Mouse (Mus musculus) hindbrain, embryonic 12.5 days (tissue): ENCODE measurements around the gene Cul5. TPM values are rescaled to one million over a fixed set of nuclear protein-coding genes. Genes with fewer than 3 reads are reported as not detected.

ENCODE experiments used
- ATAC-seq: fragments of 200-750 bp; cut with Nextera tagmentation; 2 replicates; pipeline ENCODE4 v1.8.0; 2017; ENCODE audit warnings: moderate TSS enrichment; ENCODE audit not compliant: low FRiP score
- H3K27ac ChIP-seq: fragments of 300-500 bp; sonication (generic); 2 replicates; pipeline ENCODE4 v1.5.1; 2016; ENCODE audit warnings: mild to moderate bottlenecking
- H3K27me3 ChIP-seq: fragments of 300-500 bp; sonication (generic); 2 replicates; pipeline ENCODE4 v1.6.1; 2016; ENCODE audit warnings: mild to moderate bottlenecking
- H3K36me3 ChIP-seq: fragments of 300-500 bp; sonication (generic); 2 replicates; pipeline ENCODE4 v1.6.1; 2016; ENCODE audit warnings: mild to moderate bottlenecking
- H3K4me1 ChIP-seq: fragments of 300-500 bp; sonication (generic); 2 replicates; pipeline ENCODE4 v1.6.1; 2016
- H3K4me2 ChIP-seq: fragments of 300-500 bp; sonication (generic); replicated peaks from 2 replicates; pipeline ENCODE4 v1.6.1; 2016; ENCODE audit warnings: mild to moderate bottlenecking
- H3K4me3 ChIP-seq: fragments of 300-500 bp; sonication (generic); 2 replicates; pipeline ENCODE4 v1.5.1; 2016; ENCODE audit warnings: mild to moderate bottlenecking
- H3K9ac ChIP-seq: fragments of 300-500 bp; sonication (generic); 2 replicates; pipeline ENCODE4 v1.6.1; 2016; ENCODE audit warnings: mild to moderate bottlenecking, moderate library complexity
- H3K9me3 ChIP-seq: fragments of 300-500 bp; sonication (generic); replicated peaks from 2 replicates; pipeline ENCODE4 v1.6.1; 2016; ENCODE audit warnings: mild to moderate bottlenecking
- WGBS: fragments of 180-500 bp; shearing (Covaris S2); methylation state at CpG from one replicate; pipeline ENCODE4 v1.1.7; 2016; 5-methylcytosine and 5-hydroxymethylcytosine counted together
- polyA plus RNA-seq: library from polyadenylated mRNA; unstranded; fragments of >200 nt; fragmentation: Nextera tagmentation; extraction: Ambion mirVana; gene quantifications from 2 replicates; pipeline ENCODE4 v1.2.1, GENCODE M21; 2016

Gene Cul5
- 49.1 and 49.8 TPM in 2 replicates for polyA plus RNA-seq

DNA sequence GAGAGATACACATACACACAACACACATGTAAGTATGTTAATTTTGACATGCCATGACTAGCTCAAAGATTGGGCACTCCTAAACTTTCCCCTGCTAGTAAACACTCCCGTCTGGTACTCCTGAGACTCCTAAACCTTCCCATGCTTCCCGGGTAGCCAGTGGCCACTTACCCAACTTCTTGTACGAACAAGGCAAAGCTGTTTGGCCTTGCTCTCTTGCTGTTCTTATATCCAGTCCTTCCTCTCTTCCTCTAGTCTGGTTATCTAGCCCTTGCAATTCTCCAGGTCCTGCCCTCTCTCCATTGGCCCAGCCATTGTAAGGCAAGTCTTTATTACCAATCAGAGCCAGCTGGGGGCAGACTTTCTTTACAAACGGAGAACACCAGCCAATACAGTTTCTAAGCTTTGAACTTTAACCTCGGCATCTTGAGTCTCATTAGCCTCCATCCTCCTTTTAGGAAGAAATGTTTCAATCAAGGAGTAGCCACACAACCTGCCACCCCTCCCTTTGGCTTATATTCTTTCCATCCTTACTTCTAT is at the start of gene Cul5:
Cul5 (minus strand) TSS at position 335 of the 540 bp plus-strand sequence.
- H3K4me3 ChIP-seq = no peak within 1 kb of the TSS
- no peak within 1 kb of the TSS for H3K9ac ChIP-seq
- H3K27me3 ChIP-seq = no peaks in the 10 kb centered on the region
- WGBS = 60% methylated on average over 5 of the region's 5 CpGs
- H3K4me2 ChIP-seq = no peak within 1 kb of the TSS
- H3K36me3 ChIP-seq = no peaks in the 10 kb centered on the region
- ATAC-seq = no peak
- H3K9me3 ChIP-seq = no peaks in the 10 kb centered on the region
- no peak within 1 kb of the TSS for H3K27ac ChIP-seq
- H3K4me1 ChIP-seq = peaks cover 14% of the 10 kb centered on the region

DNA sequence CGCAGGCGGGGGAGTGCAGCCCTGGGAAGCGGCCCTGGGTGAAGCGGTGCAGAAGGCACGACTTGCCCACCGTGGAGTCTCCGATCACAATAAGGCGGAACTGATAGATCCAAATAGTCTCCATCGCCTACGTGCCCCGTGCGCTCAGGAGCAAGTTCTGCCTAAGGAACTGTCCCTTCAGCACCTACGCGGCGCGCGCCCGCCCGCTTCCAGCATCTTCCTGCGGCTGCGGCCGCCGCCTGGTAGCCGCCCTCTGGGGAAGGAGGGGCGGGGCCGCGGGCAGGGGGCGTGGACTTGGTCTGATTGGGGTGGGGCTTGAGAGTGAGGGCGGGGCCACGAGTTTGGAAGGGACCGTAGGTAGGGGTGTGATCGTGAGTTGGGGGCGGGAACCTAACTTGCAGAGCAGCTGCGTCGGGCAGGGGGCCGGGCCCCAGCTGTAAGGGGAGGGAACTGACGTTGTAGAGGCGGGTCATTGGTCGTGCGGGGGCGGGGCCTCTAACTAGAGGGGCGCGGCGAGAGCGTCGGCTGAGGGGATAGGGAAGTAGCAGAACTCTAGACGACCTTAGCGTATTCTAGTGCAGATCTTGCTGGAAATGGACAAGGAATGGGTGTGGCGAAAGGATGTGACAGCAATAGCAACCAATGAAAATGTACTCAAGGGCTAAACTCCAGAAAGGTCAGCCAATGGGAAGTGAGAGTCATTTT is 36.3 kb upstream of the Cul5 start, which contains the start of gene Rab39:
Rab39 (minus strand) TSS at position 241 of the 705 bp plus-strand sequence.
- Histone ChIP-seq H3K4me3 (peak within 1 kb of the TSS; percentile 72), H3K27me3 (no peaks in the 10 kb centered on the region)
- WGBS = under 1% methylated on average over 46 of the region's 49 CpGs

DNA sequence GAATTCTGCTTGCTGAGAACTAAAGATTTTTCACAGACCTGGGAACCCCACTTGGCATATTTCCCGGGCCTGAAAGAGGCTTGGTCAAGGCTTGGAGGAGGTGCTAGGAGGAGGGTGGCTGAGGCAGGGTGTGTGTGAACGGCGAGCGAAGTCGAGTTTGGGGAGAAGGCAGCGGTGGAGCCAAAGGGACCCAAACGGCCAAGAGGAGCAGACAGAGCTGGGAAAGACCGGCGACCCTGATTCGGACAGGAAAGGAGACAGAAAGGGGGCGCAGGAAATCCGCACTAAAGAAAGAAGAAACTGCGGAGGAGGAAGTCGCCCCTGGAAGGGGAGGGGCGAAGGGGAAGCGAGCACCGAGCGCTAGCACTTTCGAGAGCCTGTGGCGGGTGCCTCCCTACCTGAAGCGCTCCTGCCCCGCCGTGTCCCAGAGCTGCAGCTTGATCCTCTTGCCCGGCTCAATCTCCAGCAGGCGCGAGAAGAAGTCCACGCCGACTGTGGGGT is 35.7 kb upstream of the Cul5 start:
- peak overlapping the region; percentile 72 for H3K4me3 ChIP-seq
- peaks cover 10% of the 10 kb centered on the region for H3K4me1 ChIP-seq
- no peaks in the 10 kb centered on the region for H3K9me3 ChIP-seq
- peak overlapping the region; percentile 52; the same call in 1 of the 2 replicates for H3K27ac ChIP-seq
- no peaks in the 10 kb centered on the region for H3K27me3 ChIP-seq
- H3K4me2 ChIP-seq = peak overlapping the region; percentile 78
- WGBS = under 1% methylated on average over 28 of the region's 28 CpGs
- no peaks in the 10 kb centered on the region for H3K36me3 ChIP-seq
- peak; percentile 78 for ATAC-seq
- peak overlapping the region; percentile 62 for H3K9ac ChIP-seq

More for the DNA sequence above, 36.3 kb upstream of the Cul5 start, which contains the start of gene Rab39:
- Histone ChIP-seq H3K9me3 (no peaks in the 10 kb centered on the region), H3K4me2 (peak within 1 kb of the TSS; percentile 78), H3K9ac (peak within 1 kb of the TSS; percentile 62), H3K4me1 (peaks cover 10% of the 10 kb centered on the region), H3K27ac (peak within 1 kb of the TSS; percentile 52; the same call in 1 of the 2 replicates), H3K36me3 (no peaks in the 10 kb centered on the region)
- ATAC-seq = peak; percentile 95

DNA sequence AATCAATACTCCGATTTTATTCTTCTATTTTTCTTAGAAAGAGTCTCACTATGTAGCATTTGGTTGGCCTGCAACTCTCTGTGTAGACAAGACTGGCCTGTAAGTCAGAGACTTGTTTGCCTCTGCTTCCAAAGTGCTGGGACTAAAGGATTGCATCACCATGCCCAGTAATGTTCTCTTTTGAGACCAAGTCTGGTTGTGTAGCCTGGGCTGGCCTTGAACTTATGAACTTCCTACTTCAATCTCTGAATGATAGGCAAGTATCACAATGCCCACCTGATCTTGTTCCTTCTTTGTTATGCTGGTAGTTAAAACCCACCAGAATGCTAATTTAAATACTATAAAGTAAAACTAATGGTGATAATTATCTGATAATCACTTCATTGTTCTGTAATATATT is 33.2 kb upstream of the Cul5 start:
- WGBS = 92% methylated on average over 1 of the region's 1 CpGs
- no peak overlapping the region for H3K9ac ChIP-seq
- no peaks in the 10 kb centered on the region for H3K36me3 ChIP-seq
- no peaks in the 10 kb centered on the region for H3K27me3 ChIP-seq
- H3K9me3 ChIP-seq = no peaks in the 10 kb centered on the region
- peaks cover 10% of the 10 kb centered on the region for H3K4me1 ChIP-seq
- no peak overlapping the region for H3K4me3 ChIP-seq
- no peak for ATAC-seq
- no peak overlapping the region for H3K4me2 ChIP-seq
- H3K27ac ChIP-seq = no peak overlapping the region

DNA sequence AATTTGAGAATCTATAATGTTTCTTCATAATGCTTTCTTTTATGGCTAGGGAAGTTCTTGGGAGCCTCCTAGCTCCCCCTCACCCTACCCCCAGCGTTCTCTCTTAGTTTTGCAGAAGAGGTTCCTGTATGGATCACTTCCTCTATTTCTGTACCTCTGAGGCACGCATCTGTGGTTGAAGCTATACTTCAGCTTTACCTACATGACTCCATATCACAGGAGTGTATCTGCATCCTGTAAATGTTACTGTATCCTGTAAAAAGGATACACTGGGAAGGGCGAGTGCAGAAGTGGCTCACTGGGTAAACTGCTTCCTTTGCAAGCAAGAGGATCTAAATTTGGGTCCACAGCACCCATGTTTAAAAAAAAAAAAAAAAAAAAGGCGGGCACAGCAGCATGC is 30.7 kb upstream of the Cul5 start:
- H3K27ac ChIP-seq = no peak overlapping the region
- 82% methylated on average over 4 of the region's 4 CpGs for WGBS
- H3K4me3 ChIP-seq = no peak overlapping the region
- ATAC-seq = no peak
- H3K4me2 ChIP-seq = no peak overlapping the region
- no peaks in the 10 kb centered on the region for H3K27me3 ChIP-seq
- H3K36me3 ChIP-seq = no peaks in the 10 kb centered on the region
- H3K9ac ChIP-seq = no peak overlapping the region
- no peaks in the 10 kb centered on the region for H3K9me3 ChIP-seq
- peaks cover 5% of the 10 kb centered on the region; the same call in 1 of the 2 replicates for H3K4me1 ChIP-seq

DNA sequence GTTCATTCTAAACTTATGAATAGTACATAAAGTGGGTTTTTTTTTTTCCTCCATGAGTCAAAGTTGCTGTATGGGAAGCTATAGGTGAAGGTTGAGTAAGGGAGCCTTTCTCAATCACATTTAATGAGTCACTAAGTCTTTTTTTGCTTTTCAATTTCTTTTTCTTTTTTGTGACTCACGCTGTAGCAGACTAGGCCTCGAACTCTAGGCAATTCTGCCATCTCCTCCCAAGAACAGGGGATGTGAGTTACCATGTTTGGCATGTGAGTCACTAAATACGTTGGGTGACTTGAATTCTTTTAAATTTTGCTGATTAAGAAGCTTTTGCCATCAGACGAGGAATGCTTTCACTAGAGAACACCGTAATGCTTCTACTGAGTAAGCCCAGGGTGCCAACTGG is 26.0 kb upstream of the Cul5 start:
- Histone ChIP-seq H3K4me2 (no peak overlapping the region), H3K27ac (no peak overlapping the region), H3K4me3 (no peak overlapping the region), H3K4me1 (no peaks in the 10 kb centered on the region), H3K36me3 (no peaks in the 10 kb centered on the region), H3K9ac (no peak overlapping the region), H3K27me3 (no peaks in the 10 kb centered on the region), H3K9me3 (no peaks in the 10 kb centered on the region)
- ATAC-seq = no peak
- 84% methylated on average over 5 of the region's 5 CpGs for WGBS

DNA sequence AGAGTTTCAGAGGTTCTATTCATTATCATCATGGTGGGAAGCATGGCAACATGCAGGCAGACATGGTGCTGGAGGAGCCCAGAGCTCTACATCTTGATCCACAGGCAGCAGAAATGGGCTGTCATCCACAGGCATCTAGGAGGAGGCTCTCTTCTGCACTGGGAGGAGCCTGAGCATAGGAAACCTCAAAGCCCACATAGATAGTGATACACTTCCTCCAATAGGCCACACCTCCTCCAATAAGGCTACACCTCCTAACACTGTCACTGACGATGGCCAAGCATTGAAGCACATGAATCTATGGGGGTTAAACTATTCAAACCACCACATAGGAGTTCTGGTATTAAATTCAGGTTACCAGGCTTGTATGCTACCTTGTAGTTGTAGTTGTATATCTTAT is 23.9 kb upstream of the Cul5 start:
- H3K4me2 ChIP-seq = no peak overlapping the region
- H3K9me3 ChIP-seq = no peaks in the 10 kb centered on the region
- WGBS = 89% methylated on average over 1 of the region's 1 CpGs
- H3K27ac ChIP-seq = no peak overlapping the region
- no peaks in the 10 kb centered on the region for H3K27me3 ChIP-seq
- no peak overlapping the region for H3K4me3 ChIP-seq
- ATAC-seq = no peak
- H3K9ac ChIP-seq = no peak overlapping the region
- no peaks in the 10 kb centered on the region for H3K4me1 ChIP-seq
- no peaks in the 10 kb centered on the region for H3K36me3 ChIP-seq

DNA sequence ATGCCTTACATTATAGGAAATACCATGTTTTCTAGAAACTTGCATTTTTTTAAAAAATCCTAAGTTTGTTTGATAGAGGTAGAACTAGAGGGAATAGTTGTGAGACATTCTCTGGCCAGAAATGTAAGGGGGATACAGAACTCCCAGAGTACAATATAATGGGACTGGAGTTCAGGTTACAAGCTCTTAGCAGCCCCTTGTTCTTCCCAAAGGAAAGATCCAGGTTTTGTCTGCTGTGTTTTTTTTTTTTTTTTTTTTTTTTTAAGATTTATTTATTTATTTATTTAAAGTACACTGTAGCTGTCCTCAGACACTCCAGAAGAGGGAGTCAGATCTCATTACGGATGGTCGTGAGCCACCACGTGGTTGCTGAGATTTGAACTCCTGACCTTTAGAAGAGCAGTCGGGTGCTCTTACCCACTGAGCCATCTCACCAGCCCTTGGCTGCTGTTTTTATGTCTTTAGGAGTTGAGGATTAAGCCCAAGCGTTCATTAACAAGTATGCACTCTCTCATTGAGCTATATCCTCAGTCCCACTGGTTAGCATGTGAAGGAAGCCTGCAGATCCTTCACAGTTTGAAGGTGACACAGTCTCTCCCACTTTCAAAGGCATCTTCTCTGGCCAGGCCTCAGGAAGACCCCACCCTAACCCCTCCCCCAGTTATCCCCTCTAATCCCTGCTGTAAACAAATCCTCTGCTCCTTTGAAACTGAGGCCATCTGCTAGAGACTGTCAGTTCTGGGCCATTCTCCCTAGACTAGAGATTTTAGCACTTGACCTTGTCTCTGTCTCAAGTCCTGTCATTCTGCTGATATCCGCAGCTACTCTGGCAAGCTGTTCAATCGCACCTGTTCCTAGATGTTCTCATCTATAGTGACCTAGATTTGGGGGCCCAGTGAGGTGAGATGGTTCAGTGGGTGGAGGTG is 22.2 kb upstream of the Cul5 start:
- WGBS = 48% methylated on average over 7 of the region's 7 CpGs
- H3K9ac ChIP-seq = no peak overlapping the region
- H3K4me1 ChIP-seq = no peaks in the 10 kb centered on the region
- H3K27ac ChIP-seq = no peak overlapping the region
- H3K4me2 ChIP-seq = no peak overlapping the region
- ATAC-seq = no peak
- no peaks in the 10 kb centered on the region for H3K27me3 ChIP-seq
- no peak overlapping the region for H3K4me3 ChIP-seq
- no peaks in the 10 kb centered on the region for H3K9me3 ChIP-seq
- no peaks in the 10 kb centered on the region for H3K36me3 ChIP-seq

DNA sequence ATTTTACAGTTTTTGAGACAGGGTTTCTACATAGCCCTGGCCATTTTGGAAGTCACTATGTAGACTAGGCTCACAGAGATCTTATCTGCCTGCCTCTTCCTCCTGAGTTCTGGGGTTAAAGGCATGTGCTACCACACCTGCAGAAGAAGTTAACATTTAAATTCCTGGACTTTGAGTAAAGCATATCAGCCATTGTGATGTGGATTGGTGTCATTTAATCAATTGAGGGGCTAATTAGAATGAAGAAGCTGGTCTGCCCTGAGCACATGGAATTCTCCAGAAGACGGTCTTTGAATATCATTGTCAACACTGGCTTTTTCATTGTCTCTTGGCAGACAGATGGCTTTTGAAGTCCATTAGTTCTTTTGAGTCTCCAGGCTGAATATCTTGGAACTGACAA is 11.0 kb upstream of the Cul5 start:
- Histone ChIP-seq H3K4me2 (no peak overlapping the region), H3K9me3 (0 out of 2 replicates have a peak, but pooled peaks cover 4% of the 10 kb centered on the region), H3K27me3 (no peaks in the 10 kb centered on the region), H3K36me3 (no peaks in the 10 kb centered on the region), H3K27ac (no peak overlapping the region), H3K4me1 (no peaks in the 10 kb centered on the region), H3K4me3 (no peak overlapping the region), H3K9ac (no peak overlapping the region)
- 75% methylated on average over 1 of the region's 1 CpGs for WGBS
- no peak for ATAC-seq

DNA sequence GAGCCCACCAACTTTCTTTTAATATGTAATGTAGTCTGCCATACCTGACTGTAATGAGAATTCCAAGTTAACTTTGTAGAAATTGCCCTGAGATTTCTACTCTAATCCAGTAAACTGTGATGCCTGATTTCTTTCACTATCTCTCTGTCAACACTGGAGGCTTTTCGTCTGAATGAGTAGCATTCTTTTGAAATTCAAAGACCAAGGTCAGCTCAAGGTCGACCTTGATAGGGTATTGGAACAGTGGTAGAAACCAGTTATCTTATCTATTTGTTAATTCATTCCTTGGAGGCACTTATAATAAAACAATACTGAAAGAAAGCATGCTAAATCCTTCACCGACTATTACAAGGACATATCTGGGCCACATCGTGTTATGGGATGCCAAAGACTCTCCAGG is 7.1 kb upstream of the Cul5 start:
- no peak overlapping the region for H3K27ac ChIP-seq
- no peaks in the 10 kb centered on the region for H3K4me1 ChIP-seq
- no peak for ATAC-seq
- 68% methylated on average over 4 of the region's 4 CpGs for WGBS
- H3K36me3 ChIP-seq = no peaks in the 10 kb centered on the region
- H3K9ac ChIP-seq = no peak overlapping the region
- H3K27me3 ChIP-seq = no peaks in the 10 kb centered on the region
- H3K4me3 ChIP-seq = no peak overlapping the region
- 0 out of 2 replicates have a peak, but pooled peaks cover 4% of the 10 kb centered on the region for H3K9me3 ChIP-seq
- H3K4me2 ChIP-seq = no peak overlapping the region

DNA sequence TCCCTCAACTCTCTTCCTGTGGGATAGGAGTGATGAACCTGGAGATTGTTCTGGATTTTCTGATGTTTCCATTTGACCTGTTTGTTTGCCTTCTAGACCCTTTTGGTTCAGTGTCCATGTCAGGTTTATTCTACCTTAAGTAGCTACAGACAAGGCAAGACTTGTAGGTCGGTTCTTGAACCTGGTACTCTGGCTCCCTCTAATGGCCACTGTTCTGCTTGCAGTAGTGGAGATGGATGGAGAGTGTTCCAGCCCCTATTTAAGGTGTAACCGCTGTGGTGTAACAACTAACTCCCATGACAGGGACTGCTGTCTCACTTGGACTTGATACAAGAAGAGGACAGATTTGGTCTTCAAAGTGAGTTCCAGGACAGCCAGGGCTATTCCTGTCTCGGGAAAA is 3.8 kb upstream of the Cul5 start:
- Histone ChIP-seq H3K9ac (no peak overlapping the region), H3K9me3 (0 out of 2 replicates have a peak, but pooled peaks cover 4% of the 10 kb centered on the region), H3K27ac (no peak overlapping the region), H3K27me3 (no peaks in the 10 kb centered on the region), H3K4me1 (no peaks in the 10 kb centered on the region), H3K4me3 (no peak overlapping the region), H3K36me3 (no peaks in the 10 kb centered on the region), H3K4me2 (no peak overlapping the region)
- ATAC-seq = no peak
- 22% methylated on average over 3 of the region's 3 CpGs for WGBS
